Mouse (Mus musculus) liver, adult 2 months (tissue): ENCODE measurements around the gene Ddx58.

Source experiments
- CTCF ChIP-seq: fragments of 200-500 bp; IDR thresholded peaks from 2 replicates; pipeline ENCODE4 v1.5.1; 2011; ENCODE audit warnings: low read depth, low read length, control low read depth
- POLR2A ChIP-seq: fragments of 200-500 bp; IDR thresholded peaks from 2 replicates; pipeline ENCODE4 v1.6.1; 2011; ENCODE audit warnings: low read length, control low read depth; ENCODE audit not compliant: insufficient read depth; ENCODE audit errors: extremely low read depth

GRCm38 (mm10) chr4:40181681-40182080 lies 57.9 kb downstream of the Ddx58 start:
- no peak for TF ChIP-seq CTCF
- no peak for TF ChIP-seq POLR2A
